Mouse (Mus musculus): ENCODE measurements around the gene Vmn2r23. TPM values are rescaled to one million over a fixed set of nuclear protein-coding genes. Genes with fewer than 3 reads are reported as not detected.

Vmn2r23 gene
- not detected in 2 replicates for polyA plus RNA-seq (2015; fragmentation: Nextera tagmentation; extraction: Ambion mirVana)

DNA sequence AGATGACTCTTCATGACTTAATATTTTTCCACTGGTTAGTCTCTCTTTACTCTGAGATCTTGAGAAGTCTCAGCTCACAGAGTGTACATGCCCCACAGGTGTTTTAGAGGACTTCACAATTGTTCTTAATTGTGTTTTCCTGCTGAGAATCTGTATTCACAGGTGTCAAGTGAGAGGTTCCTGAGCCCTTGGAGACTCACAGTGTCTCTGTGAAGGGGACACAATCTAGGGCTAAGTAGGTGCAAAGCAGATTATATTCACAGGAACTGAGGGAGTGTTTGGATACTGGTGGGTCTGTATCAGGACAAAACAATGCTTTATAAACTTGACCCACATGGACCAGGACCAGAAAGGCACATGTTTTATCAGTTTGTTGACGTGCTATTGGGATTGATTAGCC lies at the start of gene Vmn2r23:
Vmn2r23 (plus strand) TSS at position 301 of the 400 bp plus-strand sequence.

DNA sequence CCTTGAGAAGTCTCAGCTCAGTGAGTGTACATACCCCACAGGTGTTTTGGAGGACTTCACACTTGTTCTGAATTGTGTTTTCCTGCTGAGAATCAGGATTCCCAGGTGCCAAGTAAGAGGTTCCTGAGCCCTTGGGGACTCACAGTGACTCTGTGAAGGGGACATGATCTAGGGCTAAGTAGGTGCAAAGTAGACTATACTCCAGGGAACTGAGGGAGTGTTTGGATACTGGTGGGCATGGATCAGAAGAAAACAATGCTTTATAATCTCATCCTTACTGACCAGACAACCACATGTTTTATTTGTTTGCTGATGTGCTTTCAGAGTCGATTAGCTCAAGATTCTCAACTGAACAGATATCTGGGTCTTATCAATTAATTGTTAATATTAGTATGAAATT lies 76.1 kb downstream of the Vmn2r23 start, which contains the start of gene Vmn2r24:
Vmn2r24 (plus strand) TSS at position 301 of the 400 bp plus-strand sequence.

Other genes starting within 250 kb of the Vmn2r23 start
- gene Vmn2r21, start 169.3 kb upstream of the Vmn2r23 start, polyA plus RNA-seq (2015; fragmentation: Nextera tagmentation; extraction: Ambion mirVana) = not detected in 2 replicates
- not detected in 2 replicates for gene Vmn2r22, start 51.9 kb upstream of the Vmn2r23 start, polyA plus RNA-seq (2015; fragmentation: Nextera tagmentation; extraction: Ambion mirVana)
- gene Vmn2r24, start 76.2 kb downstream of the Vmn2r23 start, polyA plus RNA-seq (2015; fragmentation: Nextera tagmentation; extraction: Ambion mirVana) = not detected in 2 replicates
- not detected in 2 replicates for gene Vmn2r25, start 150.8 kb downstream of the Vmn2r23 start, polyA plus RNA-seq (2015; fragmentation: Nextera tagmentation; extraction: Ambion mirVana)

Measured in neural tube, postnatal 0 days (tissue).